Mouse (Mus musculus) heart, adult 2 months (tissue): ENCODE results near the gene Clgn.

Source experiments
- CTCF ChIP-seq: fragments of 200-600 bp; IDR thresholded peaks from 2 replicates; pipeline ENCODE4 v1.8.1; 2022; ENCODE audit warnings: antibody characterized with exemption, mild to moderate bottlenecking, moderate library complexity
- EP300 ChIP-seq: fragments of 200-500 bp; IDR thresholded peaks from 2 replicates; pipeline ENCODE4 v1.6.1; 2011; ENCODE audit warnings: low read depth, low read length, control low read depth; ENCODE audit not compliant: insufficient read depth
- POLR2A ChIP-seq: fragments of 200-500 bp; IDR thresholded peaks from 2 replicates; pipeline ENCODE4 v1.6.1; 2011; ENCODE audit warnings: mild to moderate bottlenecking, low read depth, low read length, control low read depth; ENCODE audit not compliant: insufficient read depth

GRCm38 (mm10) chr8:83397726-83398125, 8.1 kb downstream of the Clgn start:
- no peak for TF ChIP-seq CTCF
- no peak for TF ChIP-seq POLR2A
- no peak for TF ChIP-seq EP300
